Mouse (Mus musculus): ENCODE data around the gene Peak1. TPM values are rescaled to one million over a fixed set of nuclear protein-coding genes. Genes with fewer than 3 reads are reported as not detected.

Gene Peak1
- polyA plus RNA-seq, 1 experiment from 2014 or later: 2.2 TPM

- Histone ChIP-seq H3K4me3 (ENCODE audit: low read depth, low read length) (no peak overlapping the region), H3K27me3 (ENCODE audit: control insufficient read depth, insufficient read depth, low read depth, low read length) (no peaks in the 10 kb centered on the region), H3K9me3 (replicated peaks; ENCODE audit: control insufficient read depth, low read length, poor library complexity, severe bottlenecking) (no peaks in the 10 kb centered on the region), H3K27ac (ENCODE audit: low read length) (no peak overlapping the region), H3K36me3 (ENCODE audit: control insufficient read depth, insufficient read depth, low read length) (no peaks in the 10 kb centered on the region), H3K9ac (ENCODE audit: low read depth, low read length) (0 out of 2 replicates have a peak overlapping the region, but pooled peaks have one; percentile 10), H3K4me2 (ENCODE audit: low read length) (peak overlapping the region; percentile 26; the same call in 1 of the 2 replicates), H3K4me1 (ENCODE audit: control insufficient read depth, insufficient read depth, low read length) (peaks cover 34% of the 10 kb centered on the region)
- 97% methylated on average over 1 of the region's 1 CpGs for WGBS
- no peak for ATAC-seq
Measured at GRCm38 (mm10) chr9:56420236-56420635, 2.4 kb upstream of the Peak1 start.

GRCm38 (mm10) chr9:56418738-56419239, 922 bp upstream of the Peak1 start:
- H3K9ac ChIP-seq (ENCODE audit: low read depth, low read length): peak overlapping the region; percentile 73
- H3K9me3 ChIP-seq (replicated peaks; ENCODE audit: control insufficient read depth, low read length, poor library complexity, severe bottlenecking): no peaks in the 10 kb centered on the region
- peaks cover 34% of the 10 kb centered on the region for H3K4me1 ChIP-seq (ENCODE audit: control insufficient read depth, insufficient read depth, low read length)
- H3K27me3 ChIP-seq (ENCODE audit: control insufficient read depth, insufficient read depth, low read depth, low read length): no peaks in the 10 kb centered on the region
- H3K27ac ChIP-seq (ENCODE audit: low read length): peak overlapping the region; percentile 94
- peak overlapping the region; percentile 68 for H3K4me3 ChIP-seq (ENCODE audit: low read depth, low read length)
- ATAC-seq: peak; percentile 67
- WGBS: 0% methylated on average over 11 of the region's 11 CpGs
- peak overlapping the region; percentile 70 for H3K4me2 ChIP-seq (ENCODE audit: low read length)
- H3K36me3 ChIP-seq (ENCODE audit: control insufficient read depth, insufficient read depth, low read length): no peaks in the 10 kb centered on the region

GRCm38 (mm10) chr9:56417415-56417947, 386 bp downstream of the Peak1 start:
- peak; percentile 25; the same call in 1 of the 2 replicates for ATAC-seq
- WGBS: under 1% methylated on average over 31 of the region's 40 CpGs
- peak overlapping the region; percentile 70 for H3K4me2 ChIP-seq (ENCODE audit: low read length)
- H3K27me3 ChIP-seq (ENCODE audit: control insufficient read depth, insufficient read depth, low read depth, low read length): no peaks in the 10 kb centered on the region
- no peaks in the 10 kb centered on the region for H3K36me3 ChIP-seq (ENCODE audit: control insufficient read depth, insufficient read depth, low read length)
- H3K9me3 ChIP-seq (replicated peaks; ENCODE audit: control insufficient read depth, low read length, poor library complexity, severe bottlenecking): no peaks in the 10 kb centered on the region
- peak overlapping the region; percentile 70 for H3K9ac ChIP-seq (ENCODE audit: low read depth, low read length)
- peak overlapping the region; percentile 68 for H3K4me3 ChIP-seq (ENCODE audit: low read depth, low read length)
- peak overlapping the region; percentile 94 for H3K27ac ChIP-seq (ENCODE audit: low read length)
- peaks cover 32% of the 10 kb centered on the region for H3K4me1 ChIP-seq (ENCODE audit: control insufficient read depth, insufficient read depth, low read length)

- Histone ChIP-seq H3K9me3 (replicated peaks; ENCODE audit: control insufficient read depth, low read length, poor library complexity, severe bottlenecking) (no peaks in the 10 kb centered on the region), H3K27me3 (ENCODE audit: control insufficient read depth, insufficient read depth, low read depth, low read length) (no peaks in the 10 kb centered on the region), H3K4me1 (ENCODE audit: control insufficient read depth, insufficient read depth, low read length) (peaks cover 23% of the 10 kb centered on the region), H3K27ac (ENCODE audit: low read length) (no peak overlapping the region), H3K36me3 (ENCODE audit: control insufficient read depth, insufficient read depth, low read length) (no peaks in the 10 kb centered on the region), H3K9ac (ENCODE audit: low read depth, low read length) (no peak overlapping the region), H3K4me2 (ENCODE audit: low read length) (no peak overlapping the region), H3K4me3 (ENCODE audit: low read depth, low read length) (no peak overlapping the region)
- no peak for ATAC-seq
- WGBS: 65% methylated on average over 4 of the region's 4 CpGs
Measured at GRCm38 (mm10) chr9:56415935-56416607, 1.8 kb downstream of the Peak1 start.

- no peak overlapping the region for H3K4me2 ChIP-seq (ENCODE audit: low read length)
- no peaks in the 10 kb centered on the region for H3K9me3 ChIP-seq (replicated peaks; ENCODE audit: control insufficient read depth, low read length, poor library complexity, severe bottlenecking)
- H3K4me1 ChIP-seq (ENCODE audit: control insufficient read depth, insufficient read depth, low read length): peaks cover 16% of the 10 kb centered on the region
- H3K4me3 ChIP-seq (ENCODE audit: low read depth, low read length): no peak overlapping the region
- H3K27me3 ChIP-seq (ENCODE audit: control insufficient read depth, insufficient read depth, low read depth, low read length): no peaks in the 10 kb centered on the region
- no peak overlapping the region for H3K9ac ChIP-seq (ENCODE audit: low read depth, low read length)
- no peak for ATAC-seq
- 81% methylated on average over 1 of the region's 1 CpGs for WGBS
- no peak overlapping the region for H3K27ac ChIP-seq (ENCODE audit: low read length)
- no peaks in the 10 kb centered on the region for H3K36me3 ChIP-seq (ENCODE audit: control insufficient read depth, insufficient read depth, low read length)
Measured at GRCm38 (mm10) chr9:56415393-56415792, 2.5 kb downstream of the Peak1 start.

GRCm38 (mm10) chr9:56414322-56414721, 3.5 kb downstream of the Peak1 start:
- Histone ChIP-seq H3K36me3 (ENCODE audit: control insufficient read depth, insufficient read depth, low read length) (no peaks in the 10 kb centered on the region), H3K4me1 (ENCODE audit: control insufficient read depth, insufficient read depth, low read length) (peaks cover 6% of the 10 kb centered on the region), H3K9ac (ENCODE audit: low read depth, low read length) (no peak overlapping the region), H3K27ac (ENCODE audit: low read length) (no peak overlapping the region), H3K4me2 (ENCODE audit: low read length) (no peak overlapping the region), H3K4me3 (ENCODE audit: low read depth, low read length) (no peak overlapping the region), H3K9me3 (replicated peaks; ENCODE audit: control insufficient read depth, low read length, poor library complexity, severe bottlenecking) (no peaks in the 10 kb centered on the region), H3K27me3 (ENCODE audit: control insufficient read depth, insufficient read depth, low read depth, low read length) (no peaks in the 10 kb centered on the region)
- ATAC-seq: no peak

- no peak for ATAC-seq
- Histone ChIP-seq H3K4me1 (ENCODE audit: control insufficient read depth, insufficient read depth, low read length) (peaks cover 5% of the 10 kb centered on the region), H3K4me3 (ENCODE audit: low read depth, low read length) (no peak overlapping the region), H3K27ac (ENCODE audit: low read length) (no peak overlapping the region), H3K27me3 (ENCODE audit: control insufficient read depth, insufficient read depth, low read depth, low read length) (no peaks in the 10 kb centered on the region), H3K4me2 (ENCODE audit: low read length) (no peak overlapping the region), H3K36me3 (ENCODE audit: control insufficient read depth, insufficient read depth, low read length) (no peaks in the 10 kb centered on the region), H3K9ac (ENCODE audit: low read depth, low read length) (no peak overlapping the region), H3K9me3 (replicated peaks; ENCODE audit: control insufficient read depth, low read length, poor library complexity, severe bottlenecking) (no peaks in the 10 kb centered on the region)
- 82% methylated on average over 1 of the region's 1 CpGs for WGBS
Measured at GRCm38 (mm10) chr9:56412716-56413115, 5.2 kb downstream of the Peak1 start.

GRCm38 (mm10) chr9:56409928-56410327, 7.9 kb downstream of the Peak1 start:
- H3K27ac ChIP-seq (ENCODE audit: low read length): no peak overlapping the region
- no peaks in the 10 kb centered on the region for H3K27me3 ChIP-seq (ENCODE audit: control insufficient read depth, insufficient read depth, low read depth, low read length)
- no peak for ATAC-seq
- H3K4me2 ChIP-seq (ENCODE audit: low read length): no peak overlapping the region
- no peak overlapping the region for H3K4me3 ChIP-seq (ENCODE audit: low read depth, low read length)
- H3K9me3 ChIP-seq (replicated peaks; ENCODE audit: control insufficient read depth, low read length, poor library complexity, severe bottlenecking): no peaks in the 10 kb centered on the region
- H3K9ac ChIP-seq (ENCODE audit: low read depth, low read length): no peak overlapping the region
- no peaks in the 10 kb centered on the region for H3K4me1 ChIP-seq (ENCODE audit: control insufficient read depth, insufficient read depth, low read length)
- 93% methylated on average over 2 of the region's 2 CpGs for WGBS
- H3K36me3 ChIP-seq (ENCODE audit: control insufficient read depth, insufficient read depth, low read length): no peaks in the 10 kb centered on the region

- H3K9ac ChIP-seq (ENCODE audit: low read depth, low read length): no peak overlapping the region
- H3K4me2 ChIP-seq (ENCODE audit: low read length): no peak overlapping the region
- H3K27ac ChIP-seq (ENCODE audit: low read length): no peak overlapping the region
- no peaks in the 10 kb centered on the region for H3K9me3 ChIP-seq (replicated peaks; ENCODE audit: control insufficient read depth, low read length, poor library complexity, severe bottlenecking)
- no peaks in the 10 kb centered on the region for H3K27me3 ChIP-seq (ENCODE audit: control insufficient read depth, insufficient read depth, low read depth, low read length)
- no peak overlapping the region for H3K4me3 ChIP-seq (ENCODE audit: low read depth, low read length)
- 36% methylated on average over 4 of the region's 4 CpGs for WGBS
- H3K4me1 ChIP-seq (ENCODE audit: control insufficient read depth, insufficient read depth, low read length): no peaks in the 10 kb centered on the region
- ATAC-seq: no peak
- H3K36me3 ChIP-seq (ENCODE audit: control insufficient read depth, insufficient read depth, low read length): no peaks in the 10 kb centered on the region
Measured at GRCm38 (mm10) chr9:56404619-56405018, 13.2 kb downstream of the Peak1 start.
